8 mouse cellular contexts compared by ENCODE assay signal in the genomic region with DNA sequence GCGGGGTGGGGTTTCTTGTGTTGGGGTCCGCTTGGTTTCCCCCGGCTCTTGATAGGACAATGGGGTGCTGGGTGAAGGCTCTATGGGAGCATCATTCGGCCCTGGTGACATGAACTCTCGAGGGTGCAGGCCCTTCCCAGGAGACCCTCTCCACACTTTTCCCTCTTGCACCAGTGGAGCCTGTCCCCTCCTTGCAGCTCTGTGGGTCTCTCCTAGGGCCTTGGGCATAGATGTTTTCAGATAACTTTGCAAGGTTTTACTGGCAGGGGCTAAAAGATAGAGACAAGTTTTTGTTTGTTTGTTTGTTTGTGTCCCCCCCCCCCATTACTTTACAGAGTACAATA. TPM values are rescaled to one million over a fixed set of nuclear protein-coding genes. Genes with fewer than 3 reads are reported as not detected.
DNase-seq lines count a peak whose midpoint lies in the region; ATAC-seq lines count a peak whose summit lies in the region.

No protein-coding gene starts in this region.

- 6% methylated on average over 5 of the region's 5 CpGs for WGBS in kidney, embryonic 16.5 days
- under 1% methylated on average over 5 of the region's 5 CpGs for WGBS in embryonic facial prominence, embryonic 10.5 days

- peak overlapping the region; percentile 68 for H3K4me3 ChIP-seq in kidney, embryonic 16.5 days (ENCODE audit: low read length)
- peak overlapping the region; percentile 72 for H3K4me3 ChIP-seq in embryonic facial prominence, embryonic 10.5 days

- H3K9me3 ChIP-seq in kidney, embryonic 16.5 days (ENCODE audit: low read length), result no peaks in the 10 kb centered on the region
- no peaks in the 10 kb centered on the region for H3K9me3 ChIP-seq in embryonic facial prominence, embryonic 10.5 days

- H3K4me2 ChIP-seq in kidney, embryonic 16.5 days (replicated peaks; ENCODE audit: low read depth, low read length), result peak overlapping the region; percentile 86

- no peaks in the 10 kb centered on the region for H3K27me3 ChIP-seq in kidney, embryonic 16.5 days (ENCODE audit: insufficient read depth, low read length)
- H3K27me3 ChIP-seq in embryonic facial prominence, embryonic 10.5 days (replicated peaks; ENCODE audit: low read depth, poor library complexity, severe bottlenecking), result no peaks in the 10 kb centered on the region; the same call in 1 of the 2 replicates

- no peak overlapping the region for H3K27ac ChIP-seq in kidney, embryonic 16.5 days (ENCODE audit: low read length)
- peak overlapping the region; percentile 82 for H3K27ac ChIP-seq in embryonic facial prominence, embryonic 10.5 days (replicated peaks)

- ATAC-seq in kidney, embryonic 16.5 days (ENCODE audit: low FRiP score, low TSS enrichment), result peak; percentile 64
- ATAC-seq in inflammation-experienced regulatory T-cells, adult 6 months, result peak; percentile 10
- no peak for ATAC-seq in frontal cortex, adult (ENCODE audit: low TSS enrichment)

- peak overlapping the region; percentile 82 for H3K9ac ChIP-seq in kidney, embryonic 16.5 days (replicated peaks; ENCODE audit: low read length)

- DNase-seq in kidney, postnatal 36 days, result no peak
- DNase-seq in embryonic facial prominence, embryonic 10.5 days (ENCODE audit: low spot score), result no peak
- DNase-seq in naive thymus-derived CD4-positive, alpha-beta T cell, adult 2 months (ENCODE audit: low read depth), result peak; percentile 6
- no peak for DNase-seq in spleen, postnatal 4 days (ENCODE audit: low spot score in 2 of 2)
- DNase-seq in right cerebral cortex, adult 2 months (ENCODE audit: low spot score in 2 of 2), result no peak

- no peaks in the 10 kb centered on the region for H3K4me1 ChIP-seq in kidney, embryonic 16.5 days (ENCODE audit: insufficient read depth, low read length)
- 0 out of 2 replicates have a peak, but pooled peaks cover 8% of the 10 kb centered on the region for H3K4me1 ChIP-seq in embryonic facial prominence, embryonic 10.5 days

- no peaks in the 10 kb centered on the region for H3K36me3 ChIP-seq in kidney, embryonic 16.5 days (ENCODE audit: insufficient read depth, low read length)
- H3K36me3 ChIP-seq in embryonic facial prominence, embryonic 10.5 days (replicated peaks), result no peaks in the 10 kb centered on the region

RNA-seq across cellular contexts. Expression of a gene that starts 0.9 kb away (rescaled TPM):
- 4.5 and 4.9 TPM in 2 replicates for polyA plus RNA-seq in kidney, embryonic 16.5 days (2015; fragmentation: Nextera tagmentation; extraction: Ambion mirVana)
- 0.79 and 0.98 TPM in 2 replicates for polyA plus RNA-seq in embryonic facial prominence, embryonic 10.5 days (2016; fragmentation: Nextera tagmentation; extraction: Ambion mirVana)
- polyA plus RNA-seq in inflammation-experienced regulatory T-cells, adult 6 months (2017; shearing (Covaris generic)), result 1 to 10 TPM; 3.0 to 4.1 (median 3.3) TPM
